Mouse (Mus musculus): ENCODE results near the gene Rsph3a. TPM values are rescaled to one million over a fixed set of nuclear protein-coding genes. Genes with fewer than 3 reads are reported as not detected.
"Not testable (repeated sequence)": the region's sequence is repeated elsewhere in the genome, so short reads cannot be mapped to it uniquely, and the experiment has no call there.

Gene Rsph3a
- total RNA-seq, 2 experiments from 2014 or later, result 40.9 to 41.6 TPM

DNA sequence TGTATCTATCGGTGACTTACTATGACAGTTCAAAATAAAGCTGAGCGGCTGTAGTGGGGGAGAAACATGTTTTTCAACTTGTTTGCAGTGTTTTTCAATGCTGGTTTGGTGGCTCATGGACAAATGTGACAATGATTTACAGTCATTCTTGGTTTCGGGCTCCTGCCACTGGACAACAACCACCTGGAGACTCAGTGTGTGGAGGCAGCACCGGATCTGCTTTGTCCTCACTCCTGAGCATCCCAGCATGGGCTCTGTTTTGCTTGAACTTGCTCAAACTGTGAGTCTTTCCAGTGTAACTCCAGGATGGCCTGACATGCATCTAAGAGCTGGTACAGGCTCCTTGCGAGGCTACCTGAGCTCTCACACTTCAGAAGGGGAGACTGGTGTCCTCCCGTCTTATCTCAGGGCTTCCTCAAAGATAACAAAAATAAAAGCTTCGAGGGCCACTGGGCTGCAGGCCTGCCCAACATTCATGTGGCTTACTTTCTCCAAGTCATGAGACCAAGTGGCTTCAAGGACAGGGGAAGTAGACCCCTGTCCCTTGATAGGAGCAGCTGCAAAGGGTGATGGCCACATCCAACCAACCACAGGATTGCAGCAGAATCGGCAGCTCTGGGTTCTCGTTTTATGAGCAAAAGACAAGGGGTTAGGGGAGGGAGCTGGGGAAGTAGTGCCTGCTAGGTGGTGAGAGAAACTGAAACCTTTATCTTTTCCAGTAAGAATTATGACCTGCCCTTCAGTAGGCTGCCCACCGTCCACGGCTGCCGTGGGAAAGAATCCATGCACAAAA lies 28.4 kb upstream of the Rsph3a start:
- Histone ChIP-seq H3K27ac (no peak overlapping the region), H3K4me3 (no peak overlapping the region)
- no peak for TF ChIP-seq CTCF (conservative IDR thresholded peaks at IDR 0.05)
- DNase-seq (ENCODE audit: low spot score in 2 of 2), result no peak

DNA sequence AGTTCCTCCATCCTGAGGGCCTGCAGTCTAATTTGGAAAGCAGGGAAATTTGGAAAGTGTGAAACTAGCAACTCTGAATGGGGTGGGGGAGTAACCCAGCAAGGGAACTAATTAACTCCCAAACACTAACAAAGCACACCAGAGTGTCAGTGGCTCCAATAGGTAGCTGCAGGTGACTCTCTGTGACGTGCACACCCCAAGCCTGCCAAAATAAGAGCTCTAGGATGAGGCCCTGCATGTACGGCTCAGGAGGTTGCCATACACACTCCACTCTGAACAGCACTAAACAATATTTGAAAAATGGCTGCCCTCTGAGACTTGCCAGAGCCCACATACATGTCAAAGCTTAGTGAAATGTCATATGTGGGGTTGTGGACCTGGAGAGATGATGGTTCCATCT lies 27.1 kb upstream of the Rsph3a start:
- TF ChIP-seq CTCF (conservative IDR thresholded peaks at IDR 0.05), result no peak
- H3K4me3 ChIP-seq, result no peak overlapping the region
- H3K27ac ChIP-seq, result no peak overlapping the region
- no peak for DNase-seq (ENCODE audit: low spot score in 2 of 2)

DNA sequence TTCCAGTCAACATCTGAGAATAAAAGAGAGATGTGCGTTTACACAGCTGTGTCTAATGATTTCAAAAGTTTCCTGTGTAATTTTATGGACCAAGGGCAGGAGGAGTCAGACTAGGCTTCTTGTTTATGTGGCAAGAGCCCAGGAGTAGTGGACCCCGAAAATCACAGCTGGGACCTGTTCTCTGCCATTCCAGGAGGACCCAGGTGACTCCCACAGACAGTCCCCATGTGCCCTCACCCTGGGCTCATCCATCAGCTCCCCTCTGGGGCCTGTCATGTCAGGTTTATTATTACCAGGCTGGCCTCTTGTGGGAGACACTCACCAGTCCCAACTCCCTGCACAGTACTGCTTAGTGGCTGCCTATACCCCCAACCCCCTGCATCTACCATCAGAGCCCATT lies 26.2 kb upstream of the Rsph3a start:
- DNase-seq (ENCODE audit: low spot score in 2 of 2), result no peak
- H3K4me3 ChIP-seq, result no peak overlapping the region
- no peak for TF ChIP-seq CTCF (conservative IDR thresholded peaks at IDR 0.05)
- H3K27ac ChIP-seq, result no peak overlapping the region

DNA sequence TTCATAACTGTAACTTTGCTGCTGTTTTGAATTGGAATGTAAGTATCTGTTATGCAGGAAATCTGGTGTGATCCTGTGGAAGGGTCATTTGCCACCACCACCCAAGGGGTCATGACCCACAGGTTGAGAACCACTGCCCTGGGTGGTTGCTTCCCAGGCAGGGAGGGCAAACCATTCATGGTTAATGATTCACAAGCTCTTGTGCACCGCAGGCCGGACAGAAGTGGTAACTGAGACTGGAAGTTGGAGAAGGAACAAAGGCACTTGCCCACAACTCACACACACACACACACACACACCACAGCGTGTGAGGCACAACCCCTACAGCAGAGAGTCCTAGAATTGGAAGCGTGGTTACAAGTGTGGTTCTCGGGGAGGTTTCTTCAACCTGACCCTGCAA lies 22.9 kb upstream of the Rsph3a start:
- no peak for TF ChIP-seq CTCF (conservative IDR thresholded peaks at IDR 0.05)
- Histone ChIP-seq H3K4me3 (no peak overlapping the region), H3K27ac (no peak overlapping the region)
- no peak for DNase-seq (ENCODE audit: low spot score in 2 of 2)

DNA sequence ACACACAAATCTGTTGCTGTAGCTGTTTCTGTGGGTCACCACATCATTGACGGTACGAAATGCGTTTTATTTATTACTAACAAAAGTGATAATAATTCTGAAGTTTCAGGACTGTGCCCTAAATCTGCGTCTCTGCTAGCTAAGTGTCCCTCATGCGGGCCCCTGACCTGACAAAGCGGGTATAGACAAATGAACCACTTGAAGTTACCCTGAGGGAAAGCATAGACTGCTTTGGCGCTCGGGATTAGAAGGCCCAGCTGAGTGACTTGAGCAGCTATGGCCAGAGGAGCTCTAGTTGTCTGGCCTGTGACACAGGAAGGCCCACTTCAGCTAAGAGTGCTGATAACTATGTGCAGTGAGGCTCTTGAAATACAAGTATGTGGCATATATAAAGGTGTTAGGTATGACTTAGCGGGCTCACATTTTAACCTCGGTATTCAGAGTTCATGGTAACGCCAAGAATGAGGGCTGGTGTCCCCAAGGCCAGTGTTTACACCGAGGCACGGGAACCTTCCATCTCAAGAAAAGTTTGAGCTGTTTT lies 21.2 kb upstream of the Rsph3a start:
- H3K27ac ChIP-seq, result no peak overlapping the region
- TF ChIP-seq CTCF (conservative IDR thresholded peaks at IDR 0.05), result no peak
- DNase-seq (ENCODE audit: low spot score in 2 of 2), result no peak
- H3K4me3 ChIP-seq, result no peak overlapping the region

DNA sequence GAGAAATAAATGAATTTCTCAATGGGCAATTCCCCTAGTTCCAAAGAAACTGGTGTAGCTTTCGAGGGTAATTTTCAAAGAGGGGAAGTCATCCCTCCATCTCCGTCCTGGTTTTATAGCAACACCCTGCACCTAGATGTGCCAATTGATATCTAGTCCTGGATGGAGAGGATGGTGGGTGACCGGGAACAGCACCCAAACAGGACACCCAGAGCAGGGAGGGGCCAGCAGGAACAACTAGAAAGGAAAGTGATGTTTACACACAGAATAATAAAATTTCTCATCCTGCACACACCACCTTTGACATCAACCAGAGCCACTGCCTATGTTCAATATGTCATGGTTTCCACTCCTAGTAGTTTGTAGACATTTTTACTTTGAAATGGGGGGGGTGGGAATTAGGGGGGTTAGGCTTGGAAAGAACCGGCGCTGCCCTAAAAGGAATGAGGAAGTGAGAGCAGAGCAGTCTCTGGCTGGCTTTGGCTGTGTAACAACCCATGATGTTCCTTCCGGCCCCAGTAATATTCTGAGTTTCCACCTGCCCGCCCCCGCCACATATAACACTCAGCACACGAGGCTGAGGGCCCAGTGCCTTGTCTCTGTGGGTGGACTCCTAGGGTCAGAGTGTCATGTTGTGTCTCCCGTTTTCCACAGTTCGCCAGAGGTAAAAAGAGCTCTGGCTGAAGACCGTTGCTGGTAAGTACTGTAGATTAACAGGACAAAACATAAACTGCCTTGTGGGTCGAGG lies 19.8 kb upstream of the Rsph3a start, which contains the start of gene Tagap:
Tagap (plus strand) TSS at position 588 of the 748 bp plus-strand sequence.
- no peak for TF ChIP-seq CTCF (conservative IDR thresholded peaks at IDR 0.05)
- peak within 1 kb of the TSS; percentile 33; the same call in 1 of the 2 replicates for H3K27ac ChIP-seq
- no peak for DNase-seq (ENCODE audit: low spot score in 2 of 2)
- peak within 1 kb of the TSS; percentile 19 for H3K4me3 ChIP-seq

DNA sequence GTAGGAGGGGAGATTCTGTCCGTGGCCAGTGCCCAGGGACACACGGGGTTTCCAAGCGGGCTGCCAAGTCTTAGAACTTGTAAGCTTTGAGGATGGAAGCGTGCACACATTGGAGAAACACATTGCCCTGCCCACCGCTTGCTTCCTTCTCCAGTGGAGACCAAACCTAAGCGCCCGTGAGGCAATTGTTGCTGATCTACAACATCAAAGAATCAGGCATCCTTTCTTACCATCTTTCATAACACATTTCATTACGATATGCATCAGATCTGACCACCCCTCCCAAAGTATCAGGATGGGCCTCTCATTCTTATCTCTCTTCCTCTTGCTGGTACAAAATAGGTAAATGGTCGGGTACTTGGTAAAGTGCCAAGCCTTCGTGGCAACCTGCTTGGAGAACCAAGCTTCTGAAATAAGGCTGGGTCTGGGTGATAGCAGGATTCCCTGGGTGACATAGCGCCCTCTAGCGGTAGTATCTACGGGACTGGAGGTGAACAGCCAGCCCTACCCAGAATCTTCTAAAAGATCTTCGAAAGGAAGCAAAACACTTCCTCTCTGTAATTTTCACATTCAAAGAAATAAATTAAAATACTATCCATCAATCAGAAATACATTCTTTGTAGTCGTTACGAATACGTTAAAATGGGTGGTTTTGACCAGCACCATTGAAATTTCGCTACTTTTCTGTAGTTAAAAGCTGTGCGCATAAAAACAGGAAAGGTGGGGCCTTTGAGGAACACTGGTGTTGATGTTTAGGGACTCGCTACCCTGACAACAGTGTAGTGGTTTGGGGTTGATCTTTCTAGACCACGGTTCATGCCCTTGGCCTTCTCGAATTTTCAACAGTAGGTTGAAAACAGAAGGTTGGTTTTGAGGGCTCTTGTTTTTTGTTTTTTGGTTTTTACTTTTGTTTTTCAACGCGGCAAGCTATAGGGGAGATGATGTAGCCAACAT lies 17.6 kb upstream of the Rsph3a start:
- peak; percentile 60 to 77 for DNase-seq (ENCODE audit: low spot score in 2 of 2)
- Histone ChIP-seq H3K4me3 (peak overlapping the region; percentile 0; the same call in 1 of the 2 replicates), H3K27ac (no peak overlapping the region)
- peak; percentile 94 for TF ChIP-seq CTCF (conservative IDR thresholded peaks at IDR 0.05)

DNA sequence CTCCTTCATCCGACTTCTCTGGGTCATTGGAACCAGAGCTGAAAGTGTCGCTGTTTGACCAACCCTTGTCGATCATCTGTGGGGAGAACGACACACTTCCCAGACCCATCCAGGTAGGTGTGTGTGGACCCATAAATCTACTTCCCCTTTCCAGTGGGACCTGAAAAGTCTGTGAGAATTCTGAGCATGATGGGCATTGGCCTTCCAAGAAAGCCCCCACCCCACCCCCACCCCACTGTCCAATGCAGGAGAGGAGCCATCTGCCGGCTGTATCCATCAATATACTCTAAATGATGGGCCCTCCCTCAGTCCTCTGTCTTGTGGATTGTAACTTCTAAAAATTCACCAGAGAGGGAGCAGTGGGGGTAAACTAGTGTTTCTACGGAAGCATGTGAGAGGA lies 16.8 kb upstream of the Rsph3a start:
- H3K27ac ChIP-seq, result no peak overlapping the region
- TF ChIP-seq CTCF (conservative IDR thresholded peaks at IDR 0.05), result no peak
- H3K4me3 ChIP-seq, result no peak overlapping the region
- no peak for DNase-seq (ENCODE audit: low spot score in 2 of 2)

DNA sequence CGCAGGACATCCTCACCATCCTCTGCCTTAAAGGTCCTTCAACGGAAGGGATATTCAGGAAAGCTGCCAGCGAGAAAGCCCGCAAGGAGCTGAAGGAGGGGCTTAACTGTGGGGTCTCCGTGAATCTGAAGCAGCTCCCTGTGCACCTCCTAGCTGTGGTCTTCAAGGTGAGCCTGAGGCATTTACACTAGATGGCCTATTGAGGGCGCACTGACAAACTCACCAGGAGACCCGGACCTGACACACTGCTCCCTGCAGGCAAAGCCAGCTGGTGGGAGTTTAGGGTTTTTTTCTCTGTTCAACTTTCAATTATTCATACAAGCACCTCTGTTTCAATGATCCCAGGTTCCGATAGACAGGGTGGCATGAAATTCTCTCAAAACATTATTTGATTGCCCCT lies 16.1 kb upstream of the Rsph3a start:
- DNase-seq (ENCODE audit: low spot score in 2 of 2), result no peak
- H3K4me3 ChIP-seq, result no peak overlapping the region
- TF ChIP-seq CTCF (conservative IDR thresholded peaks at IDR 0.05), result peak; percentile 64
- H3K27ac ChIP-seq, result no peak overlapping the region

DNA sequence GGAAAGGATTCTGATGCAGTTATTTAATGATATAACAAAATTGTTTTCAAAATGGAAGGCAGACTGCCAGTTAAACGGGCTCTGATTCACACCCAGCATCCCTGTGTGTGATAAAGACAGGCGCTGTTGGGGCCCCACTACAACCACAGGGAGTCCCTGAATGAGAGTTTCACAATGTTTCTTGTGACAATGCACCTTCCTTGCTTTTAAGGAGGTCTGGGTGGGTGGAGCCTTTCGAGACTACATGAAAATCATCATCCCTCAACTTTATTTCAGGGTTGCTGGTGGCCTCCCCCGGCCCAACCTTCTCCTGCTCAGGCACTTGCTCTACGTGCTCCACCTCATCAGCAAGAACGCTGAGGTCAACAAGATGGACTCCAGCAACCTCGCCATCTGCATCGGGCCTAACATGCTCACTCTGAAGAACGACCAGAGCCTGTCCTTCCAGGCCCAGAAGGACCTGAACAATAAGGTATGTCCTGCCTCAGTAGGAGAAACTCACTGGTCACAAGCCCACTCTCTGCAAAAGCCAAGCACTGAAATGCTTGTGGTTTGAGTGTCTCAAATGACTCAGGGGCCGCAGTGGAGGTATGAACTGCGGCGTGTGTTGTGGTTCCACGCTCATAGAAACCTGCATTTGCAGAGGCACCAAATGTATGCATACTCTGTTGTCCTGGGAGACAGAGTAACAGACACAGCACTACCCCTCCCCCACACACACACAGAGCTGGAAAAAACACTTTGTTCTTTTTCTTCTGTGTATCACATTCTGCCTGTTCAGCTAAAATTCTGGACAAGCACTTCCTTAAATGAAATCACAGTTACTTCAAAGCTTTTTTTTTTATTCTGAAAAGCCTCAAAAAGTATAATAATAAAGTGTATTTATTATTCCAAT lies 14.1 kb upstream of the Rsph3a start:
- DNase-seq (ENCODE audit: low spot score in 2 of 2), result no peak
- no peak overlapping the region for H3K27ac ChIP-seq
- TF ChIP-seq CTCF (conservative IDR thresholded peaks at IDR 0.05), result no peak
- no peak overlapping the region for H3K4me3 ChIP-seq

DNA sequence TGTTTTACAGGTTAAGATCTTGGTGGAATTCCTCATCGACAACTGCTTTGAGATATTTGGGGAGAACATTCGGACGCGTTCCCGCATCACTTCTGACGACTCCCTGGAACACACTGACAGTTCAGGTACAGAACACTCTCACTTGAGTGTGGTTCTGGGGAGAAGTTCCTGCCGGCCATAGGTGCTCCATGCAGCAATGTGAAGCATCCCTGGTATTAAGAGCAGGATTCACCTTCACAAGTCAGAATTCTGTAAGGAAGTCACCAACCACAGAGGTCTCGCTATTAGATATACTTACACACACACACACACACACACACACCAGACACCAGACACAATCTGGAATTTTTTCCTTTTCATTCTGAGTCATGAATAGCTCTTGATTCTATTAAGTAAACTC lies 13.3 kb upstream of the Rsph3a start:
- not testable (repeated sequence) for H3K27ac ChIP-seq; H3K4me3 ChIP-seq; DNase-seq (ENCODE audit: low spot score in 2 of 2)

Measured in layer of hippocampus, adult 2 months (tissue).